Mouse (Mus musculus) liver, embryonic 13.5 days (tissue): ENCODE measurements around the gene Smco2. TPM values are rescaled to one million over a fixed set of nuclear protein-coding genes. Genes with fewer than 3 reads are reported as not detected.

Experiments
- ATAC-seq: fragments of 200-750 bp; cut with Nextera tagmentation; 2 replicates; pipeline ENCODE4 v1.8.0; 2017; ENCODE audit warnings: low read depth, mild to moderate bottlenecking, moderate number of reproducible peaks, moderate library complexity
- DNase-seq: peaks from one replicate; pipeline ENCODE4 v3.0.0; 2022
- H3K27ac ChIP-seq: fragments of 300-500 bp; sonication (generic); 2 replicates; pipeline ENCODE4 v1.5.1; 2015; ENCODE audit warnings: moderate library complexity, mild to moderate bottlenecking, inconsistent platforms
- H3K27me3 ChIP-seq: fragments of 300-500 bp; sonication (generic); 2 replicates; pipeline ENCODE4 v1.6.1; 2015; ENCODE audit warnings: mild to moderate bottlenecking, inconsistent platforms
- H3K36me3 ChIP-seq: fragments of 300-500 bp; sonication (generic); 2 replicates; pipeline ENCODE4 v1.6.1; 2015; ENCODE audit warnings: mild to moderate bottlenecking, inconsistent platforms
- H3K4me1 ChIP-seq: fragments of 300-500 bp; sonication (generic); replicated peaks from 2 replicates; pipeline ENCODE4 v1.6.1; 2015; ENCODE audit warnings: inconsistent platforms
- H3K4me2 ChIP-seq: fragments of 300-500 bp; sonication (generic); 2 replicates; pipeline ENCODE4 v1.6.1; 2015; ENCODE audit warnings: inconsistent platforms, mild to moderate bottlenecking, moderate library complexity
- H3K4me3 ChIP-seq: fragments of 300-500 bp; sonication (generic); replicated peaks from 2 replicates; pipeline ENCODE4 v1.5.1; 2015; ENCODE audit warnings: mild to moderate bottlenecking, inconsistent platforms
- H3K9ac ChIP-seq: fragments of 300-500 bp; sonication (generic); 2 replicates; pipeline ENCODE4 v1.6.1; 2015; ENCODE audit warnings: mild to moderate bottlenecking, inconsistent platforms
- H3K9me3 ChIP-seq: fragments of 300-500 bp; sonication (generic); replicated peaks from 2 replicates; pipeline ENCODE4 v1.6.1; 2016; ENCODE audit warnings: inconsistent platforms
- WGBS: fragments of 180-500 bp; shearing (Covaris S2); methylation state at CpG from one replicate; pipeline ENCODE4 v1.1.7; 2015; ENCODE audit not compliant: insufficient replicate concordance; 5-methylcytosine and 5-hydroxymethylcytosine counted together
- polyA plus RNA-seq: library from polyadenylated mRNA; unstranded; fragments of >200 nt; fragmentation: Nextera tagmentation; extraction: Ambion mirVana; gene quantifications from 2 replicates; pipeline ENCODE4 v1.2.1, GENCODE M21; 2015

Smco2 gene
- polyA plus RNA-seq, 1 experiment from 2014 or later: not detected

DNA sequence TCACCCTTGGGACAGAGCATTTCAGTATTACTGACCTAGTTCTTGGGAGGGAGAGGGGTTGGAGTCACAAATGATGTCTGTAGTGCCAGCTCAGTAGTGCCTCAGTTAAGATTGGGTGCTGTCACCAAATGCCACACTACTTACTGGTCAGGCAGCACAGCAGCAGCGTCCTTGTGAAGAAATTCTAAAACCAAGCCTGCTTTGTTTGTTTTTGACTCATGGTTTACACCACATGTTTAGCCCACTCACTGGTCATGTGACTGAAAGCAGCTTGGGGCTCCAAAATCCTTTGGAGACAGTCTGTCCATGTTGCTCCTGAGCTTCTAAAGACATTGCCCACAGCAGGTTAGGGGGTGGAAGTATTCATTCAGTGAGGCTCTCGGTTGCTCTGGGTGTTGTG, 33.5 kb downstream of the Smco2 start:
- Histone ChIP-seq H3K9me3 (no peaks in the 10 kb centered on the region), H3K4me2 (no peak overlapping the region), H3K27ac (no peak overlapping the region), H3K4me3 (no peak overlapping the region), H3K27me3 (no peaks in the 10 kb centered on the region), H3K4me1 (peaks cover 16% of the 10 kb centered on the region), H3K9ac (no peak overlapping the region), H3K36me3 (no peaks in the 10 kb centered on the region)
- ATAC-seq (no peak), DNase-seq (no peak)
- WGBS: 60% methylated on average over 2 of the region's 2 CpGs

DNA sequence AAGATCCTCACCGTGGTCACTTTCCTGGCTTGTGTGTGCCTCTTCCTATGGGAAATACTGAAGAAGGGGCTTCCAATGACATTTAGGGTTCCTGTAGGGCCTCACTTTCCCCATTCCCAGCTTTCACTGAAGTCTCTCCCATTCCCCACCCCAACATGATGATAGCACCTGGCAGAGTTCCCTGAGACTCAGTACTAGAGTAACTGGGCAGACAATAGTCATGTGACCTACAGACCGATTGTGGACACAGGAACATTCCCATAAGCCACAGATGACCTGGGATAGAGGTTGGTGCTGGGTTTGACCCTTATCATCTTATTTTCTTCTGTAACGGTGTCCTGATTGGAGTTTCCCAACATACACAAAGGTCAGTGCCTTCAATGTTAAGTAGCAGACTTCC, 34.3 kb downstream of the Smco2 start:
- H3K27ac ChIP-seq: no peak overlapping the region
- H3K27me3 ChIP-seq: no peaks in the 10 kb centered on the region
- no peaks in the 10 kb centered on the region for H3K9me3 ChIP-seq
- H3K36me3 ChIP-seq: no peaks in the 10 kb centered on the region
- no peak overlapping the region for H3K4me2 ChIP-seq
- no peak overlapping the region for H3K9ac ChIP-seq
- no peak for ATAC-seq
- H3K4me1 ChIP-seq: peaks cover 22% of the 10 kb centered on the region
- DNase-seq: no peak
- no peak overlapping the region for H3K4me3 ChIP-seq
- WGBS: 63% methylated on average over 3 of the region's 3 CpGs

DNA sequence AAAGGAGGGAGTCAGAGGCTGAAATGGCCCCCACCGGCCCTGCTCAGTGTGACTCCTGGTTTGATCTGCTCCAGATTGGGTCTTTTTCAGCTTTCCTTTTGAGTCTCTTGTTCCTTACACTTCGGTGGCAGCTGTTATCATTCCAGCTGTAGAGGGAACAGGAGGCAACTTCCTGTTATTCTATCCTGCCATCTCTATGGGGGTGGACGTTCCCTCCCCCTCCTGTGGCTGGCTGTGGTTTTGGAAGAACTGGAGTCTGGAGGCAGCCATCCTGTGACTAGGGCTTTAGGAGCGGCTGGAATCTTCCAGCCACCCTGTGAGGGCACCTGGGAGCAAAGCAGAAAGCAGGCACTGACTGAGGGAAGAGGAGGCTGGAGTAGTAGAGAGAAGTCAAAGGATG, 34.9 kb downstream of the Smco2 start:
- H3K36me3 ChIP-seq: no peaks in the 10 kb centered on the region
- H3K9ac ChIP-seq: no peak overlapping the region
- H3K27me3 ChIP-seq: no peaks in the 10 kb centered on the region
- no peak overlapping the region for H3K4me3 ChIP-seq
- no peaks in the 10 kb centered on the region for H3K9me3 ChIP-seq
- H3K4me2 ChIP-seq: no peak overlapping the region
- WGBS: 33% methylated on average over 4 of the region's 4 CpGs
- no peak for ATAC-seq
- DNase-seq: no peak
- peaks cover 27% of the 10 kb centered on the region for H3K4me1 ChIP-seq
- H3K27ac ChIP-seq: no peak overlapping the region

DNA sequence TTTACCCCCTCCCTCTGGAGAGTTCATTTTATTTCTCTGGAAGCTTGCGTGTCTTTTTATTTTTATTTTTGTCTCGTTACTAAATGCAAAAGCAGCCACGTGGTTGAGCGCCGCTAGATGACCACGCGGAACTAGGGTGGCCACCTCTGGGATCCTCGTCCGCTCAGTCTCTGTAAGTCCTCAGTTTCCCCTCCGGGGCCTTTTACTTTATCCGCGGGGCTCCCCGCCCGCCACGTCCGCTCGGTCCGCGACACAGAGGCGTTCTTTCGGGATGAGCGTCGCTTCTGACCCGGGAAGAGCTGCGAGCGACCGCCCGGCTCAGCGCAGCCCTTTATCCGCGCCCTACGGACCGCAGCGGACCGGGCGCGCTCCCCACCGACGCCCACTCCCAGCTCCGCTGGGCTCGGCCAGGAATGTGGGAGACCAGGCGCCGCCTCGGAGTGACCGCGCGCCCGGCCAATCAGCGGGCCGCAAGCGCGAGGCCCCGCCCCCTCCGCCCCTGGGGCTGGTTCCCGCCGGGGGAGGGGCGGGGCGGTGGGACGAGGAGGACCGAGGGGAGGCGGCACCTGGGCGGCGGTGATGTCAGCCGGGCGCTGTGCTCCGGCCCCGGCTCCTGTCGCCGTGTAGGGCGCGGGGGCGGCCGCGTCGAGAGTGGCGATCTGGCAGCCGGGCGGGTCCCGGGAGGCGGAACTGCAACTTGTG, 38.2 kb downstream of the Smco2 start, which contains the start of gene Ppfibp1:
Ppfibp1 (plus strand) TSS at position 530 of the 702 bp plus-strand sequence.
- H3K4me1 ChIP-seq: peaks cover 36% of the 10 kb centered on the region
- no peaks in the 10 kb centered on the region for H3K9me3 ChIP-seq
- ATAC-seq: peak; percentile 98
- no peaks in the 10 kb centered on the region for H3K27me3 ChIP-seq
- H3K27ac ChIP-seq: peak within 1 kb of the TSS; percentile 64
- H3K36me3 ChIP-seq: no peaks in the 10 kb centered on the region
- peak within 1 kb of the TSS; percentile 75 for H3K4me3 ChIP-seq
- peak; percentile 89 for DNase-seq
- H3K4me2 ChIP-seq: peak within 1 kb of the TSS; percentile 94
- under 1% methylated on average over 76 of the region's 80 CpGs for WGBS
- peak within 1 kb of the TSS; percentile 83 for H3K9ac ChIP-seq

DNA sequence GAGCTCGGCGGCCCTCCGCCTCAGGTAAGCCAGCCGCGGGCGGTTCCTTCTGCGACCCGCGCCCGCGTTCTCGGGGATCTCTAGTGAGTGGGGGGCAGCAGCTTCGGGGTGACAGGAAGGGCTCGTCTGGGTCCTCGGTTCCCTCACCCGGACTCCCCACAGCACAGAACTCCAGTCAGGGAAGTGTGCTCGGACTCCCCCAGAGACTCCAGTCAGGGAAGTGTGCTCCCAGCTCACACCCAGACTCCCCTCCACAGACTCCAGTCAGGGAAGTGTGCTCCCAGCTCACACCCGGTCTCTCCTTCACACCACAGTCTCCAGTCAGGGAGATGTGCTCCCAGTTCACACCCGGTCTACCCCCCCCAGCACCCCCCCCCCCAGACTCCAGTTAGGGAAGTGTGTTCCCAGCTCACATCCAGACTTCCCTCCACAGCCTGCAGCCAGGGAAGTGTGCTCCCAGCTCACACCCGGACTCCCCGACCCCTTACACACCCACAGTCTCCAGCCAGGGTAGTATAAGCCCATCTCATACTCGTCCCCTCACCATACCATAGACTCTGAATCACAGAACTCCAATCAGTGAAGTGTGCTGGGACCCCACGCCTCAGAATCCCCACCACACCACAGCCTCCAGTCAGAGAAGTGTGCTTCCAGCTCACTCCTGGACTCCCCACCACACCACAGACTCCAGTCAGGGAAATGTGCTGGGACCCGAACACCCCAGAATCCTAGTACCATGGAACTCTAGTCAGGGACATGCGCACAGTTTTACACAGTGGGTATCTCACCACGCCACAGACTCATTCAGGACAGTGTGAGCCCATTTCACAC, 39.0 kb downstream of the Smco2 start:
- H3K9ac ChIP-seq: peak overlapping the region; percentile 83
- H3K4me1 ChIP-seq: peaks cover 36% of the 10 kb centered on the region
- H3K4me2 ChIP-seq: peak overlapping the region; percentile 94
- peak; percentile 52 for ATAC-seq
- WGBS: 9% methylated on average over 26 of the region's 26 CpGs
- DNase-seq: no peak
- no peaks in the 10 kb centered on the region for H3K36me3 ChIP-seq
- peak overlapping the region; percentile 64 for H3K27ac ChIP-seq
- no peaks in the 10 kb centered on the region for H3K27me3 ChIP-seq
- H3K4me3 ChIP-seq: peak overlapping the region; percentile 75
- no peaks in the 10 kb centered on the region for H3K9me3 ChIP-seq

DNA sequence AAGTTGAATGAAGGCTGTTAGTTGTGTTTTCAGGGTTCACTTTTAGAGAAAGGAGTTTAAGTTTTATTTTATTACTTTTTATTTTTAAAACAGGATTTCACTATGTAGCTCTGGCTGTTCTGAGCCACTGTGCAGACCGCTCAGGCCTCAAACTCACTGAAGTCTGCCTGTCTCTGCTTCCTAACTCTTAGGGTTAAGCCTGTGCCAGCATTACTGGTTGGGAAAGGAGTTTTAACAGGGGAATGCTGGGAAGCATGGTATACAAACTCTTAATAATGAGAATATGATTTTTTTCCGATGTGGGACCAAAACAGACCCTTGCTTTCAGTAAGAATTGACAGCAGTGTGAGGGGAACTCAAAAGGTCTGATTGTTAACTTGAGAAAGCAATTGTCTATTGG, 40.3 kb downstream of the Smco2 start:
- no peak overlapping the region for H3K4me3 ChIP-seq
- no peaks in the 10 kb centered on the region for H3K9me3 ChIP-seq
- no peaks in the 10 kb centered on the region for H3K27me3 ChIP-seq
- H3K27ac ChIP-seq: no peak overlapping the region
- WGBS: 71% methylated on average over 2 of the region's 2 CpGs
- DNase-seq (no peak), ATAC-seq (no peak)
- H3K4me2 ChIP-seq: peak overlapping the region; percentile 39
- H3K4me1 ChIP-seq: peaks cover 33% of the 10 kb centered on the region
- H3K9ac ChIP-seq: no peak overlapping the region
- no peaks in the 10 kb centered on the region for H3K36me3 ChIP-seq

DNA sequence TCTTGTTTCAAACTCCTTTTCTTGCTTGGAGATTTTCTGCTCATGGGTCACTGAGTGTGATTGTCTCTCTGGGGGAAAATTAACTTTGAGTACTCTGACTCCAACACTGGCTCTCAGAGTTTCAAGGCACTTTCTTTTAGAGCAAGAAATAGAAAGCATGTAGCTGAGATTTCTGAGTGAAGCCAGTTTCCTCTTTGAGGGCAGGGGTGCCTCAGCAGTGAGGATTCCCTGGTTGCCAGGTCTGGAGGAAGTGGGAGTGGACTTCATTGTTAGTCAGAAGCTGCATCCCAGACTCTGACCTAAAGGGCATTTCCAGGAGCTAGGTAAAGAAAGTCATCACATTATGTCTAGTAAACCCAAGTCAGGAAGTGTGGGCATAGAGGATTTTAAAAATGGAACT, 40.7 kb downstream of the Smco2 start:
- Histone ChIP-seq H3K9ac (no peak overlapping the region), H3K36me3 (no peaks in the 10 kb centered on the region), H3K9me3 (no peaks in the 10 kb centered on the region), H3K27ac (no peak overlapping the region), H3K27me3 (no peaks in the 10 kb centered on the region), H3K4me3 (no peak overlapping the region), H3K4me1 (peaks cover 33% of the 10 kb centered on the region), H3K4me2 (peak overlapping the region; percentile 39)
- ATAC-seq: no peak
- no peak for DNase-seq

DNA sequence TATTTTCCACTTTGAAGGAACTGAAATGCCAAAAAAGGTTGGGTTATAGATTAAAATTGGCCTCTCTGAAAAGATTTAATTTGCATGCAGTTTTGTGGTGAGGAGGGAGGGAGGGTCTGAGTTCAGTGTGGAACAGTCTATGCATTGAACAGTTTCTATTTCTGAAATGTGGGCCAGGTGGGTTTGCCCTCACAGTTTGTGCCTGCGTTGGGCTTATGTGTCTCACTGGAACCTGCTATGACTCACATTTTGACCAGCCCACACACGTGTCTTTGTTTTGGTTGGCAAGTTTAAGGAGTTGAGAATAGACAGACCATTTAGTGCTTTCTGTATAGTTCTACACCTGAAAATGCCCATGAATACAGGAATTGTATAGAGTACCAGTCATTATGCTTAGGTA, 44.0 kb downstream of the Smco2 start:
- no peak overlapping the region for H3K9ac ChIP-seq
- no peaks in the 10 kb centered on the region for H3K9me3 ChIP-seq
- H3K27me3 ChIP-seq: no peaks in the 10 kb centered on the region
- H3K27ac ChIP-seq: no peak overlapping the region
- H3K4me2 ChIP-seq: no peak overlapping the region
- H3K36me3 ChIP-seq: no peaks in the 10 kb centered on the region
- H3K4me3 ChIP-seq: no peak overlapping the region
- ATAC-seq (no peak), DNase-seq (no peak)
- peaks cover 16% of the 10 kb centered on the region; the same call in 1 of the 2 replicates for H3K4me1 ChIP-seq
- 57% methylated on average over 2 of the region's 2 CpGs for WGBS

DNA sequence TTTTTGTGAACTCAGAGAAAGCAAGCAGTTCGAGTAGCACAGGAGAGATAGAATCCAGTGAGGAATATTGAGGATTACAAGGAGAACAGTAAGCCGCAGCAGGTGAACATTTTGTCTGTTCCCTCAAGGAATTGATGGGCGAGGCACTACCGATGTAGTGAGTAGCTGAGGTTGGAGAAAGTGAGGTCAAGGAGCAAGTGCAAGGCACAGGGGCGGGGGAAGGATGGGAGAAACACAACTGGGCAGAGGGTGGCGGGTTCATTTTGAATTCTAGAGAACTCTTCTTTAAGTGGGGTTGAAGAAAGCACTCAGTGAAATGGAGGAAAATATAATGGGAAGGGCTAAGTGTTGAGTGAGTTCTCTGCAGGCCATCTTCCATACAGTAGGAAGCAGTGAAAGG, 48.8 kb downstream of the Smco2 start:
- ATAC-seq (no peak), DNase-seq (no peak)
- Histone ChIP-seq H3K9me3 (no peaks in the 10 kb centered on the region), H3K4me1 (no peaks in the 10 kb centered on the region; the same call in 1 of the 2 replicates), H3K27ac (no peak overlapping the region), H3K36me3 (no peaks in the 10 kb centered on the region), H3K4me2 (no peak overlapping the region), H3K4me3 (no peak overlapping the region), H3K27me3 (no peaks in the 10 kb centered on the region), H3K9ac (no peak overlapping the region)
- WGBS: 75% methylated on average over 6 of the region's 6 CpGs

DNA sequence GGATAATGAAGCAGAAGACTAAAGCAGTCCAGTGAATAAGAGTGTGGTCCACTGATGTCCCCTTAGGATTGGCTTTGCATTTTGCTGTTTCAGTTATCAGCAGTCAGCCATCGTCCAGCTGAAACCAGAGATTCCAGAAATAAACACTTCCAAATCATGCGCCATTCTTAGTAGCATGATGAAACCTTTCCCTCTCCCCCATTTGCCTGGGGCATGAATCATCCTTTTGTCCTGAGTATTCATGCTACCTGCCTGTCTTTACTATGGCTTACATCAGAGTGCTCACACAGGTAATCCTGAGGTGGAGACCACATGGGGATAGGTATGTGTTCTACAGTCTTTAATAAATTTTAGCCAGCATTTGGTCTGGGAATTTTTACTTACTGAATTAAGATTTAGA, 49.7 kb downstream of the Smco2 start:
- Histone ChIP-seq H3K4me1 (no peaks in the 10 kb centered on the region; the same call in 1 of the 2 replicates), H3K9me3 (no peaks in the 10 kb centered on the region), H3K27me3 (no peaks in the 10 kb centered on the region), H3K4me3 (no peak overlapping the region), H3K36me3 (no peaks in the 10 kb centered on the region), H3K27ac (no peak overlapping the region), H3K9ac (no peak overlapping the region), H3K4me2 (no peak overlapping the region)
- no peak for ATAC-seq
- no peak for DNase-seq
- 53% methylated on average over 2 of the region's 2 CpGs for WGBS

DNA sequence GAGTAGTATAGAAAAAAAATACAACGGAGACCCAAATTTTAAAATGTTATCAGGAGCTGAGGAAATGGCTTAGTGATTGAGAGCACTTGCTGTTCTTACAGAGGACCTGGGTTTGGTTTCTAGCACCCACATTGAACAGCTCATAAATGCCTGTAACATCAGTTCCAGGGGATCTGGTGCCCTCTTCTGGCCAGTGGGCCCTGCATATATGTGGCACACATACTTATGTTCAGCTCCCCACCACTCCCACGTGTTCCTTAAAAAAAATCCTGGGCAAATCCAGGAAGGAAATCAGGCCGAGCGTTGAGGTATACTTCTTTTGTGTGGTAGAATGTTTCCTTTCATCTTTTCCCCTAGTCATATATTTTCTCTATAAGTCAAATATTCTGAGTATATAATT, 52.0 kb downstream of the Smco2 start:
- DNase-seq (no peak), ATAC-seq (no peak)
- Histone ChIP-seq H3K27ac (no peak overlapping the region), H3K4me2 (no peak overlapping the region), H3K9me3 (no peaks in the 10 kb centered on the region), H3K36me3 (no peaks in the 10 kb centered on the region), H3K4me3 (no peak overlapping the region), H3K27me3 (no peaks in the 10 kb centered on the region), H3K4me1 (peaks cover 13% of the 10 kb centered on the region), H3K9ac (no peak overlapping the region)
- 73% methylated on average over 4 of the region's 4 CpGs for WGBS
